16 mouse cellular contexts compared by ENCODE assay signal in genomic region chr3:34754781-34755180, GRCm38 (mm10).
"Had no signal": no experiment of that assay in that cellular context is flagged by ENCODE, and none has a peak within 500 bp of the region (broad histone marks: within the 10 kb centered on the region; RNA-seq: fewer than 3 reads in every experiment).

No protein-coding gene starts in this region.

- DNase-seq: gastrocnemius, adult 2 months; gastrocnemius, postnatal 10 days; gastrocnemius, postnatal 25 days; heart, adult 18-20 months; heart, postnatal 10 days; heart, postnatal 4 days; kidney, adult 18-20 months; kidney, adult 8-10 months; kidney, postnatal 10 days; kidney, postnatal 25 days; kidney, postnatal 4 days; liver had no signal

- ATAC-seq: hindbrain, embryonic 16.5 days; inflammation-experienced regulatory T-cells, adult 6 months; intestine, embryonic 15.5 days; intestine, postnatal 0 days had no signal
